ENCODE assay signal across 18 mouse cellular contexts in the genomic region with DNA sequence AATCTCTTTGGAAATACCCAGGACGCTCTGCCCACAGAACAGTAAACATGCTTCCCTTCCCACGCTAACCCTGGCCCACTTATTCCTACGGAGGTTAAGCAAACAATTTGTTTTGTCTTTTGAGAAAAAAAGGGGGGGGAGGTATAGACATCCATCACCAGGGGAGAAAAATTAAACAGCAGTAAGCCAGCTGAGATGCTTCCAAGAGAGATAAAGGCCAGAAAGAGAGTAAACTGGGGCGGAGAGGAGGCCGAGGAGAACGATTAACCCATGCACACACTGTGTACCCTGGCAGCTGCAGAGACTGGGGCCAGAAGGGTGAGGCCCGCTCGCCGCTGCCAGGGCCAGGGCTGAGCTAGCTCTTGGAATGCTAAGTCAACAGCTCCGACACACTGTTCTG.
DNase-seq lines count a peak whose midpoint lies in the region; ATAC-seq and TF ChIP-seq lines count a peak whose summit lies in the region.
"Had no signal": no experiment of that assay in that cellular context is flagged by ENCODE, and none has a peak within 500 bp of the region (broad histone marks: within the 10 kb centered on the region; RNA-seq: fewer than 3 reads in every experiment).

No protein-coding gene starts in this region.

- H3K9me3 ChIP-seq in liver, postnatal 0 days (ENCODE audit: low read length) = no peaks in the 10 kb centered on the region
- no peaks in the 10 kb centered on the region for H3K9me3 ChIP-seq in liver, embryonic 12.5 days (replicated peaks)
- H3K9me3 ChIP-seq in lung, embryonic 15.5 days = no peaks in the 10 kb centered on the region
- no peaks in the 10 kb centered on the region for H3K9me3 ChIP-seq in stomach, embryonic 14.5 days (ENCODE audit: control insufficient read depth, low read depth, low read length)
- H3K9me3 ChIP-seq: embryonic facial prominence, embryonic 13.5 days; forebrain, embryonic 10.5 days had no signal

- H3K4me2 ChIP-seq in liver, postnatal 0 days (ENCODE audit: low read depth, low read length) = no peak overlapping the region
- H3K4me2 ChIP-seq in liver, embryonic 12.5 days = no peak overlapping the region
- H3K4me2 ChIP-seq in lung, embryonic 15.5 days = no peak overlapping the region
- H3K4me2 ChIP-seq in stomach, embryonic 14.5 days (replicated peaks; ENCODE audit: low read depth, low read length) = no peak overlapping the region
- H3K4me2 ChIP-seq: embryonic facial prominence, embryonic 13.5 days; midbrain, embryonic 11.5 days had no signal

- H3K36me3 ChIP-seq in liver, postnatal 0 days (replicated peaks; ENCODE audit: insufficient read depth, low read length) = no peaks in the 10 kb centered on the region
- H3K36me3 ChIP-seq in liver, embryonic 12.5 days = no peaks in the 10 kb centered on the region
- H3K36me3 ChIP-seq in lung, embryonic 15.5 days = no peaks in the 10 kb centered on the region
- no peaks in the 10 kb centered on the region for H3K36me3 ChIP-seq in stomach, embryonic 14.5 days (ENCODE audit: control insufficient read depth, insufficient read depth, low read length)
- H3K36me3 ChIP-seq: embryonic facial prominence, embryonic 13.5 days; forebrain, embryonic 10.5 days had no signal

- H3K4me3 ChIP-seq in liver, postnatal 0 days (ENCODE audit: low read depth, low read length) = no peak overlapping the region
- no peak overlapping the region for H3K4me3 ChIP-seq in liver, embryonic 12.5 days
- no peak overlapping the region for H3K4me3 ChIP-seq in lung, embryonic 15.5 days
- H3K4me3 ChIP-seq in stomach, embryonic 14.5 days (ENCODE audit: low read depth, low read length) = no peak overlapping the region
- H3K4me3 ChIP-seq: embryonic facial prominence, embryonic 13.5 days; forebrain, embryonic 10.5 days had no signal

- peaks cover 3% of the 10 kb centered on the region; the same call in 1 of the 2 replicates for H3K4me1 ChIP-seq in liver, postnatal 0 days (ENCODE audit: insufficient read depth)
- no peaks in the 10 kb centered on the region for H3K4me1 ChIP-seq in liver, embryonic 12.5 days
- H3K4me1 ChIP-seq in lung, embryonic 15.5 days = peaks cover 8% of the 10 kb centered on the region
- H3K4me1 ChIP-seq in stomach, embryonic 14.5 days (ENCODE audit: control insufficient read depth, insufficient read depth, low read length) = peaks cover 5% of the 10 kb centered on the region; the same call in 1 of the 2 replicates
- H3K4me1 ChIP-seq: forebrain, embryonic 10.5 days had no signal

- DNase-seq in liver, postnatal 0 days = no peak
- DNase-seq in adrenal gland, postnatal 36 days = peak; percentile 51 to 59
- DNase-seq in heart, postnatal 10 days = no peak
- no peak for DNase-seq in Muller cell, postnatal 12 days (ENCODE audit: inconsistent ontology term)
- DNase-seq: cerebellum, adult 11 months; gastrocnemius, postnatal 36 days; kidney, postnatal 14 days; retina, postnatal 1 day; spleen, adult 18-20 months; thymus, adult 18-20 months had no signal

- no peaks in the 10 kb centered on the region for H3K27me3 ChIP-seq in liver, postnatal 0 days (ENCODE audit: insufficient read depth, low read length)
- no peaks in the 10 kb centered on the region for H3K27me3 ChIP-seq in liver, embryonic 12.5 days (replicated peaks)
- no peaks in the 10 kb centered on the region for H3K27me3 ChIP-seq in lung, embryonic 15.5 days
- no peaks in the 10 kb centered on the region for H3K27me3 ChIP-seq in stomach, embryonic 14.5 days (ENCODE audit: control insufficient read depth, insufficient read depth, low read length)
- H3K27me3 ChIP-seq: embryonic facial prominence, embryonic 13.5 days; Patski had no signal

- no peak for TF ChIP-seq CTCF in liver, postnatal 0 days (IDR thresholded peaks at IDR 0.05; ENCODE audit: low read depth)

- TF ChIP-seq EP300 in liver, postnatal 0 days (IDR thresholded peaks at IDR 0.05; ENCODE audit: low read depth) = no peak

- H3K9ac ChIP-seq in liver, postnatal 0 days (replicated peaks) = no peak overlapping the region
- H3K9ac ChIP-seq in liver, embryonic 12.5 days = no peak overlapping the region
- H3K9ac ChIP-seq in lung, embryonic 15.5 days = no peak overlapping the region
- H3K9ac ChIP-seq in stomach, embryonic 14.5 days (replicated peaks; ENCODE audit: low read depth, low read length) = no peak overlapping the region
- H3K9ac ChIP-seq: embryonic facial prominence, embryonic 13.5 days; liver, embryonic 14.5 days had no signal

- intact Hi-C loops in heart, postnatal 10 days (cut with DNase I) = no loop called here

- ATAC-seq in liver, postnatal 0 days = peak; percentile 47; the same call in 1 of the 2 replicates
- ATAC-seq in liver, embryonic 12.5 days = no peak
- peak; percentile 76 for ATAC-seq in lung, embryonic 15.5 days (ENCODE audit: borderline replicate concordance, extremely low read depth, low FRiP score, low TSS enrichment)
- peak; percentile 67; the same call in 1 of the 2 replicates for ATAC-seq in stomach, embryonic 14.5 days (ENCODE audit: insufficient number of reproducible peaks, insufficient read depth, low FRiP score, low read depth)
- ATAC-seq: Patski had no signal

- 50% methylated on average over 10 of the region's 10 CpGs for WGBS in liver, postnatal 0 days (ENCODE audit: insufficient replicate concordance)
- 56% methylated on average over 10 of the region's 10 CpGs for WGBS in liver, embryonic 12.5 days (ENCODE audit: insufficient replicate concordance)
- 26% methylated on average over 10 of the region's 10 CpGs for WGBS in lung, embryonic 15.5 days
- WGBS in stomach, embryonic 14.5 days = 35% methylated on average over 10 of the region's 10 CpGs

- no peak overlapping the region for H3K27ac ChIP-seq in liver, postnatal 0 days (ENCODE audit: low read depth)
- no peak overlapping the region for H3K27ac ChIP-seq in liver, embryonic 12.5 days
- no peak overlapping the region for H3K27ac ChIP-seq in lung, embryonic 15.5 days
- no peak overlapping the region for H3K27ac ChIP-seq in stomach, embryonic 14.5 days (ENCODE audit: low read length)
- H3K27ac ChIP-seq: embryonic facial prominence, embryonic 13.5 days; forebrain, embryonic 10.5 days; liver, embryonic 14.5 days had no signal

Comparison
In these comparisons a context has a peak if more than half of its experiments do, and no peak if none do; other contexts are left out.
1. DNase-seq: peak in adrenal gland, postnatal 36 days (2 of 2); none in liver, postnatal 0 days (single experiment), heart, postnatal 10 days (0 of 2) and Muller cell, postnatal 12 days (single experiment).